Mouse (Mus musculus): ENCODE data around the gene Dusp18. TPM values are rescaled to one million over a fixed set of nuclear protein-coding genes. Genes with fewer than 3 reads are reported as not detected.

The Dusp18 gene
- polyA plus RNA-seq, 1 experiment from 2014 or later: 21.4 TPM

DNA sequence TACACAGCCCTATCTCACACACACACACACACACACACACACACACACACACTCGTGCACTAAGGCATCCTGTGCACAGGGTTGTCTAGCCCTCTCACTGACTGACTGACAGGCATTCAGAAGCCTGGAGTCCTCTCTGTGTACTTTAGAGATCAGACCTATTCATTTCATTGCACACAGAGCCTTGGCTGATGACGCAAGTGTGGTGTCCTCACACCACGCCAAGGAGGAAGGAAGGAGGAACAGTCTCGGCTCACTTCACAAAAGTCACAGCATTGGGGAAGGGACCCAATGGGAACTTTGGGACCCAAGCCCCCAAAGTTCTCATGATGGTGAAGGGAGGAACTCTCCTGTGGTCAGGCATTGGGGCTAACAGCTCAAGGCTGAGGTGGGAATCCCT, 35.0 kb downstream of the Dusp18 start:
- no peak overlapping the region for H3K9ac ChIP-seq (ENCODE audit: low read length)
- DNase-seq (ENCODE audit: low spot score, missing footprints) (no peak), ATAC-seq (ENCODE audit: low FRiP score) (no peak)
- H3K27ac ChIP-seq (ENCODE audit: low read depth, low read length): no peak overlapping the region
- H3K4me1 ChIP-seq (ENCODE audit: control insufficient read depth, insufficient read depth, low read length): peaks cover 5% of the 10 kb centered on the region; the same call in 1 of the 2 replicates
- 61% methylated on average over 4 of the region's 4 CpGs for WGBS
- H3K36me3 ChIP-seq (ENCODE audit: control insufficient read depth, insufficient read depth, low read length): no peaks in the 10 kb centered on the region; the same call in 1 of the 2 replicates
- no peaks in the 10 kb centered on the region for H3K27me3 ChIP-seq (ENCODE audit: control insufficient read depth, insufficient read depth, low read length)
- no peak overlapping the region for H3K4me3 ChIP-seq (ENCODE audit: low read depth, low read length)
- no peak overlapping the region for H3K4me2 ChIP-seq
- no peaks in the 10 kb centered on the region for H3K9me3 ChIP-seq (ENCODE audit: control insufficient read depth, low read length)

DNA sequence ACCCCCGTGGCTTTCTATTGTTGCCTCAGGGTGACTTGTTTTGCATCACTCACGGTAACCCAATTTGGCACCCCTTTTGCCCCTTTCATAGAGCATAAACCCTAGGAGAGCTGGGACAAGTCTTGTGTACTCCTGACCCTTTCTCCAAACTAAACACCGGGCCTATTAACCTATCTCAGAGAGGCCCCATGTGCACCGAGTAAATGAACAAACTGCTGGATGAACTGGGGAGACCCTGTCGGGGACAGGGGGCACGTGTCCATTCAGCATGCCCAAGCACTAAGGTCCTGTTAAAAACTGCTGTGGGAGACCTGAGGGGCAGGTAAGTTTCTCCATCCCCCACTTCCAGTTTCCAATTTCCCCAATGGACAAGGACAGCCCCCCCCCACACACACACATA, 35.9 kb downstream of the Dusp18 start:
- WGBS: 32% methylated on average over 6 of the region's 6 CpGs
- no peak for ATAC-seq (ENCODE audit: low FRiP score)

GRCm38 (mm10) chr11:3931511-3932211, 36.6 kb downstream of the Dusp18 start, which contains the start of gene Tcn2:
Gene Tcn2, minus strand, starts transcription at chr11:3932159.
- peak; percentile 97 for DNase-seq (ENCODE audit: low spot score, missing footprints)
- H3K27ac ChIP-seq (ENCODE audit: low read depth, low read length): no peak within 1 kb of the TSS
- under 1% methylated on average over 18 of the region's 26 CpGs for WGBS

More for the DNA sequence above, 35.9 kb downstream of the Dusp18 start:
- no peak overlapping the region for H3K27ac ChIP-seq (ENCODE audit: low read depth, low read length)
- H3K4me1 ChIP-seq (ENCODE audit: control insufficient read depth, insufficient read depth, low read length): peaks cover 5% of the 10 kb centered on the region; the same call in 1 of the 2 replicates
- no peaks in the 10 kb centered on the region for H3K27me3 ChIP-seq (ENCODE audit: control insufficient read depth, insufficient read depth, low read length)
- H3K36me3 ChIP-seq (ENCODE audit: control insufficient read depth, insufficient read depth, low read length): no peaks in the 10 kb centered on the region
- no peaks in the 10 kb centered on the region for H3K9me3 ChIP-seq (ENCODE audit: control insufficient read depth, low read length)
- H3K4me2 ChIP-seq: peak overlapping the region; percentile 70
- DNase-seq (ENCODE audit: low spot score, missing footprints): no peak
- peak overlapping the region; percentile 54; the same call in 1 of the 2 replicates for H3K4me3 ChIP-seq (ENCODE audit: low read depth, low read length)
- no peak overlapping the region; the same call in 1 of the 2 replicates for H3K9ac ChIP-seq (ENCODE audit: low read length)

DNA sequence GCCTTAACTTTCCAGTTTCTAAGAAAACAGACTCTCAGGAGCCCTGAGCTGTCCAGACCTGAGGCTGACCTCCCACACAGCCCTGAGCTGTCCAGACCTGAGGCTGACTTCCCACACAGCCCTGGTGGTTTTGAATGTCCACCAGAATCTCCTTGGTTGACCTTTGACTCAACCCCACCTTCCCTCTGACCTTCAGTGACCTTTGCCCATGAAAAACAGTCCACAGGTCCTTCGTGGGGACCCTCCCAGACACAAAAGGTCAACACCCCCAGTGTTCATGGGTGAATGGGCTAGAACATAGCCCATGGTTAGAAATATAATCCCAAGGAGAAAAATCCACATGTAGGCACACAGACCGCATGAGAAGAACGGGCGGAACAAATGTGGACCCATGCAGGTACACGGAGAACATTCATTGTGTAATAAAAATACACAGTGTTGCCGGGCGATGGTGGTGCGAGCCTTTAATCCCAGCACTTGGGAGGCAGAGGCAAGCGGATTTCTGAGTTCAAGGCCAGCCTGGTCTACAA, 38.8 kb downstream of the Dusp18 start:
- Histone ChIP-seq H3K4me1 (ENCODE audit: control insufficient read depth, insufficient read depth, low read length) (peaks cover 5% of the 10 kb centered on the region; the same call in 1 of the 2 replicates), H3K4me3 (ENCODE audit: low read depth, low read length) (no peak overlapping the region), H3K9ac (ENCODE audit: low read length) (no peak overlapping the region), H3K36me3 (ENCODE audit: control insufficient read depth, insufficient read depth, low read length) (no peaks in the 10 kb centered on the region), H3K4me2 (no peak overlapping the region), H3K9me3 (ENCODE audit: control insufficient read depth, low read length) (no peaks in the 10 kb centered on the region), H3K27ac (ENCODE audit: low read depth, low read length) (no peak overlapping the region), H3K27me3 (ENCODE audit: control insufficient read depth, insufficient read depth, low read length) (no peaks in the 10 kb centered on the region)
- 85% methylated on average over 9 of the region's 9 CpGs for WGBS
- ATAC-seq (ENCODE audit: low FRiP score) (no peak), DNase-seq (ENCODE audit: low spot score, missing footprints) (no peak)

More at GRCm38 (mm10) chr11:3931511-3932211, 36.6 kb downstream of the Dusp18 start, which contains the start of gene Tcn2:
- Histone ChIP-seq H3K4me3 (ENCODE audit: low read depth, low read length) (peak within 1 kb of the TSS; percentile 54), H3K9ac (ENCODE audit: low read length) (peak within 1 kb of the TSS; percentile 64), H3K4me1 (ENCODE audit: control insufficient read depth, insufficient read depth, low read length) (peaks cover 5% of the 10 kb centered on the region; the same call in 1 of the 2 replicates), H3K9me3 (ENCODE audit: control insufficient read depth, low read length) (no peaks in the 10 kb centered on the region), H3K27me3 (ENCODE audit: control insufficient read depth, insufficient read depth, low read length) (no peaks in the 10 kb centered on the region), H3K36me3 (ENCODE audit: control insufficient read depth, insufficient read depth, low read length) (no peaks in the 10 kb centered on the region), H3K4me2 (peak within 1 kb of the TSS; percentile 70)
- peak; percentile 93 for ATAC-seq (ENCODE audit: low FRiP score)

GRCm38 (mm10) chr11:3935135-3935534, 40.1 kb downstream of the Dusp18 start:
- H3K27me3 ChIP-seq (ENCODE audit: control insufficient read depth, insufficient read depth, low read length): no peaks in the 10 kb centered on the region
- 80% methylated on average over 4 of the region's 4 CpGs for WGBS
- H3K36me3 ChIP-seq (ENCODE audit: control insufficient read depth, insufficient read depth, low read length): no peaks in the 10 kb centered on the region
- DNase-seq (ENCODE audit: low spot score, missing footprints): no peak
- peaks cover 5% of the 10 kb centered on the region; the same call in 1 of the 2 replicates for H3K4me1 ChIP-seq (ENCODE audit: control insufficient read depth, insufficient read depth, low read length)
- no peak overlapping the region for H3K4me2 ChIP-seq
- H3K9me3 ChIP-seq (ENCODE audit: control insufficient read depth, low read length): no peaks in the 10 kb centered on the region
- no peak overlapping the region for H3K9ac ChIP-seq (ENCODE audit: low read length)
- ATAC-seq (ENCODE audit: low FRiP score): no peak
- H3K27ac ChIP-seq (ENCODE audit: low read depth, low read length): no peak overlapping the region
- no peak overlapping the region for H3K4me3 ChIP-seq (ENCODE audit: low read depth, low read length)

- Histone ChIP-seq H3K4me3 (ENCODE audit: low read depth, low read length) (no peak overlapping the region), H3K9me3 (ENCODE audit: control insufficient read depth, low read length) (no peaks in the 10 kb centered on the region), H3K9ac (ENCODE audit: low read length) (no peak overlapping the region), H3K36me3 (ENCODE audit: control insufficient read depth, insufficient read depth, low read length) (no peaks in the 10 kb centered on the region), H3K4me1 (ENCODE audit: control insufficient read depth, insufficient read depth, low read length) (peaks cover under 1% of the 10 kb centered on the region; the same call in 1 of the 2 replicates), H3K4me2 (no peak overlapping the region), H3K27me3 (ENCODE audit: control insufficient read depth, insufficient read depth, low read length) (no peaks in the 10 kb centered on the region), H3K27ac (ENCODE audit: low read depth, low read length) (no peak overlapping the region)
- no peak for ATAC-seq (ENCODE audit: low FRiP score)
- DNase-seq (ENCODE audit: low spot score, missing footprints): no peak
- 92% methylated on average over 3 of the region's 3 CpGs for WGBS
These were observed 41.3 kb downstream of the Dusp18 start for GRCm38 (mm10) chr11:3936318-3936717.

DNA sequence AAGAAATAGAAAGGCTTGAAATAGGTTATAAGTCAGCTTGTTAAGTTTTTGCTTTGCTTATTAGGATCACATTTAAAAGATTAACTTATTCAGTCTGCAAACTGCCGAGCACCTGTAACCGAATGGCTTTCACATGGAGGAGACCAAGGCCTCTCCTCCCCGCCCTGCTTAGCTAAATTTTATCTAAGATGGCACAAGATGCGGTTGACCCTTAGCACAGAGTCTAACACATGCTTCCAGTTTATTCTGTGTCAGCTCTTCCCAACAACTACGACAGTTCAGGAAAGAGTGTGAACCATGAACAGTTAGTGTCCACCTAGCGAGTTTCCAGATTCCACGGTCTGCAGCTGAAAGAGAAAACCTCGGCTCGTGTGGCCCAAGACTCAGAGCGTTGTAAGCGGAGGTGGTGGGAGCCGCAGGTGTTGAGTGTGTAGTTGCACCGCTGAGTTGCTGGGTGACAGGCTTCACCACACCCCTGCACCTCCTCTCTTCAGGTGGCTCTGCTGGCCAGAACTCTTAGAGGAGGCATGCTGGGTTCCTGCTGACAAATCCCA, 42.4 kb downstream of the Dusp18 start:
- Histone ChIP-seq H3K27me3 (ENCODE audit: control insufficient read depth, insufficient read depth, low read length) (no peaks in the 10 kb centered on the region), H3K4me2 (no peak overlapping the region), H3K4me1 (ENCODE audit: control insufficient read depth, insufficient read depth, low read length) (no peaks in the 10 kb centered on the region), H3K27ac (ENCODE audit: low read depth, low read length) (no peak overlapping the region), H3K9ac (ENCODE audit: low read length) (no peak overlapping the region), H3K36me3 (ENCODE audit: control insufficient read depth, insufficient read depth, low read length) (no peaks in the 10 kb centered on the region), H3K4me3 (ENCODE audit: low read depth, low read length) (no peak overlapping the region), H3K9me3 (ENCODE audit: control insufficient read depth, low read length) (no peaks in the 10 kb centered on the region)
- DNase-seq (ENCODE audit: low spot score, missing footprints) (no peak), ATAC-seq (ENCODE audit: low FRiP score) (no peak)
- WGBS: 84% methylated on average over 13 of the region's 13 CpGs

DNA sequence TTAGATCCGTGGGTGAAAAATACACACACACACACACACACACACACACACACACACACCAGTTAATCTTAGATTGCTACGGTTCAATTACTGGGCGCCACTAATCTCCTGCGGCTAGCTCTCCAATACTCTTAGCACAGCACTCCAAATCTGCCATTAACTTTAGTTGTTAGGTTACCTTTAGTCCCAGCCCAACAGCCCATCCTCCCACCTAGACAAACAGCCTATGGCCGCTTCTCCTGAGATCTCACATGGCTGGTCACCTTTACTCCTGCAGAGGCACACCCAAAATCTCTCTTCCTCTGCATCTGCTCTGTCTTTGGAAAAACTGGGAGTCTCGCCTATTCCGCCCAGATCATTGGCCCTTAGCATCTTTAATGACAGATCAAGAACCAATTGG, 46.3 kb downstream of the Dusp18 start:
- Histone ChIP-seq H3K4me3 (ENCODE audit: low read depth, low read length) (no peak overlapping the region), H3K4me1 (ENCODE audit: control insufficient read depth, insufficient read depth, low read length) (no peaks in the 10 kb centered on the region), H3K9ac (ENCODE audit: low read length) (no peak overlapping the region), H3K9me3 (ENCODE audit: control insufficient read depth, low read length) (no peaks in the 10 kb centered on the region), H3K27me3 (ENCODE audit: control insufficient read depth, insufficient read depth, low read length) (no peaks in the 10 kb centered on the region), H3K36me3 (ENCODE audit: control insufficient read depth, insufficient read depth, low read length) (no peaks in the 10 kb centered on the region), H3K27ac (ENCODE audit: low read depth, low read length) (no peak overlapping the region), H3K4me2 (no peak overlapping the region)
- ATAC-seq (ENCODE audit: low FRiP score): no peak
- 89% methylated on average over 7 of the region's 7 CpGs for WGBS
- no peak for DNase-seq (ENCODE audit: low spot score, missing footprints)

DNA sequence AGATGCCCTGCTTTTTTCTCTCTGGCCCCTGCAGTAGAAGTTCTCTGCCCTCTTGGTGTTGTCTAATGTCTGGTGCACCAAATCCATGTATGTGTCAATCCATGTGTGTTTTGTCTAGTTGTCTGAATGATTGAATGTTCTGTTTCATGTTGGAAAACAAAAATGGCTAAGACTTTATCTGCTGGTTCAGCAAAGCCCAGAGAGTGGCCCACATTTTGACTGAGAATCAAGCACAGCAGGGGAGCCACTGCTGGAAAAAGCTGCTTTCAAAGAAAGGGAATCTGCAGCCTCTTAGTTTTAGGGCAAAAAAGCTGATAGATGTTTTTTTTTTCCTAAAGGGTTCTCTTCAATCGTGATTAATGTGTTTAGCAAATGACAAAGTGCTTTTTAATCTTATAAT, 51.3 kb downstream of the Dusp18 start:
- no peak overlapping the region for H3K4me3 ChIP-seq (ENCODE audit: low read depth, low read length)
- no peaks in the 10 kb centered on the region for H3K36me3 ChIP-seq (ENCODE audit: control insufficient read depth, insufficient read depth, low read length)
- H3K9me3 ChIP-seq (ENCODE audit: control insufficient read depth, low read length): no peaks in the 10 kb centered on the region
- WGBS: 9% methylated on average over 1 of the region's 1 CpGs
- H3K27ac ChIP-seq (ENCODE audit: low read depth, low read length): no peak overlapping the region
- no peak overlapping the region for H3K9ac ChIP-seq (ENCODE audit: low read length)
- ATAC-seq (ENCODE audit: low FRiP score) (no peak), DNase-seq (ENCODE audit: low spot score, missing footprints) (no peak)
- H3K4me1 ChIP-seq (ENCODE audit: control insufficient read depth, insufficient read depth, low read length): no peaks in the 10 kb centered on the region
- H3K4me2 ChIP-seq: no peak overlapping the region
- no peaks in the 10 kb centered on the region for H3K27me3 ChIP-seq (ENCODE audit: control insufficient read depth, insufficient read depth, low read length)
